Mouse (Mus musculus) natural killer cell, adult 2 months (primary cell): Measurements from ENCODE around the gene Dgcr6.

Experiments
- DNase-seq, 2 experiments: peaks; one replicate each; pipeline ENCODE4 v3.0.0; 2022; ENCODE audit warnings: low spot score in 2 of 2

Gene Dgcr6

DNA sequence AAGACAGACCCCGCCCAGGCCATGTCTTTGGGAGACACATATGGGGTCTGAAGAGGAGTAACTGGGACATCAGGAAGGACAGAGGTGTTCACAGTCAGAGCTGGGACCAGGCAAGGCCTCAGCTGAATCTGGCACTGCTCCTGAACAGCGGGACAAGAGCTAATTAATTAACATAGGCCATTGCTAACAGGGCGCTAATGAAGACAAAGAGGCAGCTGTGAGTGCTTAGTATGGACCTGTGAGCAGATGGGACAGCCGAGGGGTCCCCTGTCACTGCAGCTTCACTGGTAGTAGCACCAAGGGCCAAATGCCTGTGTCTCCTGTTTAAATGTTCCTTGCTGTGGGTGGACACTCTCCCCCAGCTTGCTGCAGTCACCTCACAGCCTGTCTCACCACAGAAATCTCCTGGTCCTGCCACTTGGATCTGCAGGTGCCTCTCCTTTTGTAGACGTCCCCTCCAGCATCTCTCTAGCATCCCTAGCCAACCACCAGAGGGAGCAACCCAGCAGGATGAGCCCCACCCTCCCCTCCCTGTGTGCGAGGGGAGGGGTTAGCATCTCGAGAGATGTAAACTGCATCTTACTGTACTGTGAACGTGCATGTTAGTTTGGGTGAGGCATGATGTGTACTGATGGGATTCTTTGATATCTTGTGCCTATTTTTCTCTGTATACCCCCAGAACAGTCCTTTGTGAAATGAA lies 66.5 kb downstream of the Dgcr6 start:
- DNase-seq = no peak
